Mouse (Mus musculus): ENCODE data around the gene Gimap5. TPM values are rescaled to one million over a fixed set of nuclear protein-coding genes. Genes with fewer than 3 reads are reported as not detected.

Gene Gimap5
- polyA plus RNA-seq, 1 experiment, result not detected

DNA sequence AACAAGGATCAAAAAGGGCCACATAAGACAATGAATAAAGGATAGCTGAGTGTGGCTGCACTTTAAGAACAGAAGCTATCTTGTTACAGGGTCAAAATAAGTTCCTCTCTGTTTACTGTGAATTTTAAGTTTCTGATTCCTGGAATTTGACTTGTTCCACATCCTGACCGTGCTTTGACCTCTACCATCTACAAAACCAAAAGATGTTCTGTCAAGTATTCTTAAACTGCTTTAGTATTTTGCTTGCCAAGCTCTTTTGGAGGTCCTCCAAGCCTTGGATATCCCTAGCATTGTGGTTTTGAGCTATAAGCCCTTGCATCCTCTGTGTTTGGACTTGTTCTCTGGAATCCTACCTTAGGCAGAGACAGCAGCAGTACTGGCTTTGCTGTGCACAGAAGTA is 39.2 kb downstream of the Gimap5 start:
- TF ChIP-seq CTCF (IDR thresholded peaks at IDR 0.05; ENCODE audit: insufficient read depth, low read depth, low read length) (no peak), POLR2A (IDR thresholded peaks at IDR 0.05; ENCODE audit: insufficient read depth, low read depth, low read length) (no peak)
- no peak overlapping the region for H3K4me3 ChIP-seq (ENCODE audit: insufficient read depth, low read depth, low read length)
- WGBS, result 70% methylated on average over 1 of the region's 1 CpGs

GRCm38 (mm10) chr6:48785601-48786000 is 39.6 kb downstream of the Gimap5 start:
- no peak overlapping the region for H3K27ac ChIP-seq (ENCODE audit: insufficient read depth, low read depth, low read length)

More for the DNA sequence above, 39.2 kb downstream of the Gimap5 start:
- H3K4me1 ChIP-seq (ENCODE audit: control insufficient read depth, insufficient read depth, low read length), result no peaks in the 10 kb centered on the region
- H3K27ac ChIP-seq (ENCODE audit: insufficient read depth, low read depth, low read length), result no peak overlapping the region

GRCm38 (mm10) chr6:48787867-48788266 is 41.9 kb downstream of the Gimap5 start:
- Histone ChIP-seq H3K4me1 (ENCODE audit: control insufficient read depth, insufficient read depth, low read length) (no peaks in the 10 kb centered on the region), H3K27ac (ENCODE audit: insufficient read depth, low read depth, low read length) (no peak overlapping the region), H3K4me3 (ENCODE audit: insufficient read depth, low read depth, low read length) (no peak overlapping the region)
- 90% methylated on average over 2 of the region's 2 CpGs for WGBS
- no peak for TF ChIP-seq POLR2A (IDR thresholded peaks at IDR 0.05; ENCODE audit: insufficient read depth, low read depth, low read length)
- TF ChIP-seq CTCF (IDR thresholded peaks at IDR 0.05; ENCODE audit: insufficient read depth, low read depth, low read length), result no peak

More at GRCm38 (mm10) chr6:48785601-48786000, 39.6 kb downstream of the Gimap5 start:
- Histone ChIP-seq H3K4me1 (ENCODE audit: control insufficient read depth, insufficient read depth, low read length) (no peaks in the 10 kb centered on the region), H3K4me3 (ENCODE audit: insufficient read depth, low read depth, low read length) (no peak overlapping the region)
- WGBS, result 45% methylated on average over 2 of the region's 2 CpGs
- TF ChIP-seq CTCF (IDR thresholded peaks at IDR 0.05; ENCODE audit: insufficient read depth, low read depth, low read length) (no peak), POLR2A (IDR thresholded peaks at IDR 0.05; ENCODE audit: insufficient read depth, low read depth, low read length) (no peak)

GRCm38 (mm10) chr6:48801897-48802296 is 55.9 kb downstream of the Gimap5 start:
- 74% methylated on average over 1 of the region's 1 CpGs for WGBS

GRCm38 (mm10) chr6:48803406-48804051 is 57.5 kb downstream of the Gimap5 start:
- TF ChIP-seq POLR2A (IDR thresholded peaks at IDR 0.05; ENCODE audit: insufficient read depth, low read depth, low read length) (no peak), CTCF (IDR thresholded peaks at IDR 0.05; ENCODE audit: insufficient read depth, low read depth, low read length) (no peak)
- Histone ChIP-seq H3K4me1 (ENCODE audit: control insufficient read depth, insufficient read depth, low read length) (no peaks in the 10 kb centered on the region), H3K4me3 (ENCODE audit: insufficient read depth, low read depth, low read length) (no peak overlapping the region), H3K27ac (ENCODE audit: insufficient read depth, low read depth, low read length) (no peak overlapping the region)

More at GRCm38 (mm10) chr6:48801897-48802296, 55.9 kb downstream of the Gimap5 start:
- Histone ChIP-seq H3K4me1 (ENCODE audit: control insufficient read depth, insufficient read depth, low read length) (no peaks in the 10 kb centered on the region), H3K4me3 (ENCODE audit: insufficient read depth, low read depth, low read length) (no peak overlapping the region), H3K27ac (ENCODE audit: insufficient read depth, low read depth, low read length) (no peak overlapping the region)
- TF ChIP-seq POLR2A (IDR thresholded peaks at IDR 0.05; ENCODE audit: insufficient read depth, low read depth, low read length) (no peak), CTCF (IDR thresholded peaks at IDR 0.05; ENCODE audit: insufficient read depth, low read depth, low read length) (no peak)

Other genes with a start within 250 kb of the Gimap5 start
- gene Atp6v0e2, start 208.6 kb upstream of the Gimap5 start, polyA plus RNA-seq (2012; ENCODE audit: insufficient read depth, insufficient read length, low replicate concordance, missing spikeins), result 480 TPM in 1 of 2 replicates, not detected in the other
- not detected in 2 replicates for gene Lrrc61, start 191.4 kb upstream of the Gimap5 start, polyA plus RNA-seq (2012; ENCODE audit: insufficient read depth, insufficient read length, low replicate concordance, missing spikeins)
- not detected in 2 replicates for gene Rarres2, start 173.4 kb upstream of the Gimap5 start, polyA plus RNA-seq (2012; ENCODE audit: insufficient read depth, insufficient read length, low replicate concordance, missing spikeins)
- gene Gm45021, start 156.6 kb upstream of the Gimap5 start, polyA plus RNA-seq (2012; ENCODE audit: insufficient read depth, insufficient read length, low replicate concordance, missing spikeins), result not detected in 2 replicates
- gene Repin1, start 152.3 kb upstream of the Gimap5 start, polyA plus RNA-seq (2012; ENCODE audit: insufficient read depth, insufficient read length, low replicate concordance, missing spikeins), result not detected in 2 replicates
- gene Gm44965, start 152.3 kb upstream of the Gimap5 start, polyA plus RNA-seq (2012; ENCODE audit: insufficient read depth, insufficient read length, low replicate concordance, missing spikeins), result not detected in 2 replicates
- not detected in 2 replicates for gene Zfp775, start 144.1 kb upstream of the Gimap5 start, polyA plus RNA-seq (2012; ENCODE audit: insufficient read depth, insufficient read length, low replicate concordance, missing spikeins)
- gene AI854703, start 119.4 kb upstream of the Gimap5 start, polyA plus RNA-seq (2012; ENCODE audit: insufficient read depth, insufficient read length, low replicate concordance, missing spikeins), result not detected in 2 replicates
- gene Gimap8, start 99.0 kb upstream of the Gimap5 start, polyA plus RNA-seq (2012; ENCODE audit: insufficient read depth, insufficient read length, low replicate concordance, missing spikeins), result not detected in 2 replicates
- gene Gimap9, start 70.1 kb upstream of the Gimap5 start, polyA plus RNA-seq (2012; ENCODE audit: insufficient read depth, insufficient read length, low replicate concordance, missing spikeins), result not detected in 2 replicates
- gene Gimap4, start 61.6 kb upstream of the Gimap5 start, polyA plus RNA-seq (2012; ENCODE audit: insufficient read depth, insufficient read length, low replicate concordance, missing spikeins), result not detected in 2 replicates
- 336 TPM in 1 of 2 replicates, not detected in the other for gene Gimap6, start 38.0 kb upstream of the Gimap5 start, polyA plus RNA-seq (2012; ENCODE audit: insufficient read depth, insufficient read length, low replicate concordance, missing spikeins)
- gene Gm28053, start 27.6 kb upstream of the Gimap5 start, polyA plus RNA-seq (2012; ENCODE audit: insufficient read depth, insufficient read length, low replicate concordance, missing spikeins), result not detected in 2 replicates
- gene Gimap7, start 27.6 kb upstream of the Gimap5 start, polyA plus RNA-seq (2012; ENCODE audit: insufficient read depth, insufficient read length, low replicate concordance, missing spikeins), result not detected in 2 replicates
- gene Gimap1, start 7.1 kb upstream of the Gimap5 start, polyA plus RNA-seq (2012; ENCODE audit: insufficient read depth, insufficient read length, low replicate concordance, missing spikeins), result not detected in 2 replicates
- gene Gimap3, start 24.7 kb downstream of the Gimap5 start, polyA plus RNA-seq (2012; ENCODE audit: insufficient read depth, insufficient read length, low replicate concordance, missing spikeins), result not detected in 2 replicates
- not detected in 2 replicates for gene Tmem176a, start 94.7 kb downstream of the Gimap5 start, polyA plus RNA-seq (2012; ENCODE audit: insufficient read depth, insufficient read length, low replicate concordance, missing spikeins)
- not detected in 2 replicates for gene Tmem176b, start 95.3 kb downstream of the Gimap5 start, polyA plus RNA-seq (2012; ENCODE audit: insufficient read depth, insufficient read length, low replicate concordance, missing spikeins)
- not detected in 2 replicates for gene Aoc1, start 126.7 kb downstream of the Gimap5 start, polyA plus RNA-seq (2012; ENCODE audit: insufficient read depth, insufficient read length, low replicate concordance, missing spikeins)
- not detected in 2 replicates for gene 1600015I10Rik, start 183.7 kb downstream of the Gimap5 start, polyA plus RNA-seq (2012; ENCODE audit: insufficient read depth, insufficient read length, low replicate concordance, missing spikeins)
- not detected in 2 replicates for gene Doxl2, start 228.8 kb downstream of the Gimap5 start, polyA plus RNA-seq (2012; ENCODE audit: insufficient read depth, insufficient read length, low replicate concordance, missing spikeins)
- gene Svs1, start 240.7 kb downstream of the Gimap5 start, polyA plus RNA-seq (2012; ENCODE audit: insufficient read depth, insufficient read length, low replicate concordance, missing spikeins), result not detected in 2 replicates

All from olfactory bulb, adult 2 months (tissue).